Mouse (Mus musculus) E14TG2a.4 (cell line): ENCODE data around the gene Vax2.
A peak's percentile ranks its signal among the peaks of the same experiment; 100 is the strongest.

ENCODE experiments used
- H3K27me3 ChIP-seq: 2 replicates; pipeline ENCODE4 v1.6.1; 2014; ENCODE audit warnings: low read length, control low read depth; ENCODE audit not compliant: insufficient read depth
- H3K36me3 ChIP-seq: 2 replicates; pipeline ENCODE4 v1.6.1; 2014; ENCODE audit warnings: low read length, control low read depth; ENCODE audit not compliant: insufficient read depth
- H3K4me1 ChIP-seq: replicated peaks from 2 replicates; pipeline ENCODE4 v1.6.1; 2014; ENCODE audit warnings: low read depth, low read length, control low read depth
- H3K4me3 ChIP-seq: replicated peaks from 2 replicates; pipeline ENCODE4 v1.5.1; 2014; ENCODE audit warnings: mild to moderate bottlenecking, low read length
- H3K9me3 ChIP-seq: 2 replicates; pipeline ENCODE4 v1.6.1; 2014; ENCODE audit warnings: low read length, control low read depth
- CTCF ChIP-seq: conservative IDR thresholded peaks from 2 replicates; pipeline ENCODE4 v1.5.1; 2014; ENCODE audit warnings: low read length
- NANOG ChIP-seq: IDR thresholded peaks from 2 replicates; pipeline ENCODE4 v1.6.1; 2014; ENCODE audit warnings: borderline replicate concordance, low read length, mixed read lengths
- POU5F1 ChIP-seq: IDR thresholded peaks from 2 replicates; pipeline ENCODE4 v1.6.1; 2014; ENCODE audit warnings: low read length, borderline replicate concordance

The Vax2 gene

DNA sequence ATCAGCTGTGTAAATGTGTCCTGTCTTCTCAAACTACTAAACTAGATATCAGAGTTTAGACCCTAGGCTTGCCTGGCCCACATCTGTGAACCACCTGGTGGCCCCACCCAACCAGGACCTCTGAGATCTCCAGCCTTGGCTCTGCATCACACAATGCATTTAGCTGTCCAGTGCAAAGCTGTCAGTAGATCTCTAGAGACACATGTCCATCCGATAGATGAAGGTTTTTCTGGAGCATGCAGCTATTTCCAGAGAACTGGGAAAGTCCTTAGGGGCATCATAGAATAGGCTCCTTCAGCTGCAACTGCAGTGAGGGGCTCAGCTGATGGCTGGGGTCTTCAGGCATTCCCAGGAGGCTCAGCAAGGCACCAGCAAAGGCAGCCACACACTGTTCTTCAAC, 6.8 kb upstream of the Vax2 start:
- H3K4me1 ChIP-seq, result peaks cover 43% of the 10 kb centered on the region
- no peak for TF ChIP-seq CTCF
- TF ChIP-seq NANOG, result no peak
- TF ChIP-seq POU5F1, result no peak
- H3K9me3 ChIP-seq, result no peaks in the 10 kb centered on the region
- peaks cover 93% of the 10 kb centered on the region for H3K27me3 ChIP-seq
- no peaks in the 10 kb centered on the region for H3K36me3 ChIP-seq
- H3K4me3 ChIP-seq, result no peak overlapping the region

DNA sequence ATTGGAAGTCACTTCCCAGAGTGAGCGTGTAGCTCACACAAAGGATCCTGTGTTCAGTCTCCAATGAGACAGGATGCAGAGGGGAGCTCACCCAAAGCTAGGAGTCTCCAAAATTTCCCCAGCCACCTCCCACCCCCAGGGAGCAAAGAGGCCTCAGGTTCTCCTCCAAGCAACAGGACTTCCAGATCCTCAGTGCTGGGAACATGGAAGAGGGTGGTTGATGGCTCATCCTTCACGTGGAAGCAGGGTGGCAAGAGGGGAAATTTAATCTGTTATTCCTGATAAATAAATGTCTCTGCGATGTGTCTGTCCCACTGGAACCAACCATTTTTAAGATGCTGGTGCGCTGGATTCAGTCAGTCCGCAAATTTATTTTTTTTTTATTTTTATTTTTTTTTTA, 6.4 kb upstream of the Vax2 start:
- Histone ChIP-seq H3K36me3 (no peaks in the 10 kb centered on the region), H3K9me3 (no peaks in the 10 kb centered on the region), H3K4me1 (peaks cover 43% of the 10 kb centered on the region), H3K4me3 (no peak overlapping the region), H3K27me3 (peaks cover 93% of the 10 kb centered on the region)
- no peak for TF ChIP-seq NANOG
- no peak for TF ChIP-seq CTCF
- TF ChIP-seq POU5F1, result no peak

DNA sequence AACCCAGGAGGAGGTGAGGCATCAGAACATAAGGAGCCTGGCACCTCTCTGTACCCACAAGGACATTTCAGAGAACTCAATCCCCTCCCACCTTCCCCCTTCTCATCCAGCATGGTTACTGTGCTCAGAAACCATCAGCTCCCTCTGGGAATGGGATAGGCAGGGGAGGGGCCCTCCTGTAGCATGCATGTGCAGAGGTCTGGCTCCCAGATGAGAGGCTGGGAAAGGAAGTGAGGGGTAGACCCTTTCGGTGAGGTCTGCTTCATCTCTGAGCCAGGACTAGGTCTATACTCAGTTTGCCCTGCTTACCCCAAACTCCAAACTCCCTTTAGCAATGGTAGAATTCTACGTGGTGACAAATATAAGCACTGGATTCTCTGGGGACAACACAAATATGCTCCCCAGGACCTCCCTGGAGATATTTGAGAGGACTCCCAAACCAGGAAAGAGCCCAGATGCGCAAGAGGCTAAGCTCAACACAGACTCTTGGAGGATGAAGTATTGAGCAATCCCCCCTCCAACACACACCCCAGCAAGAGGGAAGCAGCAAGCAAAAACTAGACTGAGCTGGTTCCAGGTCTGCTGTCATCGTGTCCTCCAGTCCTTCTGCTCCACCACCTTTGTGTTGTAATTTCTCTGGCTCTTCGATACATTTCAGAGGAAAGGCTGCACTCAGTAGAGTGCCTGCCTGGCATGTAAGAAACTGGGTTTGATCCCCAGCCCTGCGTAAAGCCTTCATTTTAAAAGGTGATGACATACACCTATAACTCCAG, 3.1 kb upstream of the Vax2 start:
- Histone ChIP-seq H3K4me3 (no peak overlapping the region), H3K4me1 (peaks cover 46% of the 10 kb centered on the region), H3K9me3 (no peaks in the 10 kb centered on the region), H3K36me3 (no peaks in the 10 kb centered on the region), H3K27me3 (peaks cover 97% of the 10 kb centered on the region)
- no peak for TF ChIP-seq POU5F1
- no peak for TF ChIP-seq NANOG
- no peak for TF ChIP-seq CTCF

DNA sequence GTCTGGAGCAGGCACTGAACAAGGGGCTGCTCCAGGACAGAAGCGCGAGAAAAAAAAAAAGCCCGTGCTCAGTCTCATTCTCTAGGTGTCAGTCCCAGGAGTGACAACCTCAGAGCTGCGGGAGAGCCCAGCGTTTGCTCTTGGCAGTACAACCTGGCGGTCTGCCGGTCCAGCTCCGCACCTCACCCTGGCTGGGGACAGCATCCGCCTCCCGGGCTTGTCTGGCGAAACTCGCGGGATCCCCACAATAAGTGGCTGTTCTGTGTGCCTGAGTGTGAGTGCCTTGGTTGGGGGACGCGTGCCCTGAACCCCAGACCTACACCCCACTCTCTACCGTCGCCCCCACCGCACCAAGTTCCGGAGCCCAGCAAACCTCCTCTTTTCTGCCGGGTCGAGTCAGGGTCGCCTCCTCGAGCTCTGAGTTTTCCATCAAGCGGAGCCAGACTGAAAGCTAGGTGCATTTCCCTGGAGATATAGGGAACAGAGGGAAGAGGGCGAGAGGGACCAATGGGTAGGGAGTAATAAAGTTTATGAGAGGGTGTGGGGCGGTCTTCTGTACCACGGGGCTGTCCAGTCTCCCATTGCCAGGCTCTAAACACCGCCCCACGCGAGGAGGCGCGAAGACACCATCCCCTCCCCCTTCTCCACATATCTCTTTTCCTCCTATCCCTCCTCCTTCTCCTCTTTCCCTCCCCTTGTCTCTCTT, 550 bp upstream of the Vax2 start:
- Histone ChIP-seq H3K4me3 (peak overlapping the region; percentile 72), H3K27me3 (peaks cover 98% of the 10 kb centered on the region), H3K36me3 (no peaks in the 10 kb centered on the region), H3K9me3 (no peaks in the 10 kb centered on the region), H3K4me1 (peaks cover 62% of the 10 kb centered on the region)
- TF ChIP-seq NANOG (no peak), CTCF (no peak), POU5F1 (no peak)

DNA sequence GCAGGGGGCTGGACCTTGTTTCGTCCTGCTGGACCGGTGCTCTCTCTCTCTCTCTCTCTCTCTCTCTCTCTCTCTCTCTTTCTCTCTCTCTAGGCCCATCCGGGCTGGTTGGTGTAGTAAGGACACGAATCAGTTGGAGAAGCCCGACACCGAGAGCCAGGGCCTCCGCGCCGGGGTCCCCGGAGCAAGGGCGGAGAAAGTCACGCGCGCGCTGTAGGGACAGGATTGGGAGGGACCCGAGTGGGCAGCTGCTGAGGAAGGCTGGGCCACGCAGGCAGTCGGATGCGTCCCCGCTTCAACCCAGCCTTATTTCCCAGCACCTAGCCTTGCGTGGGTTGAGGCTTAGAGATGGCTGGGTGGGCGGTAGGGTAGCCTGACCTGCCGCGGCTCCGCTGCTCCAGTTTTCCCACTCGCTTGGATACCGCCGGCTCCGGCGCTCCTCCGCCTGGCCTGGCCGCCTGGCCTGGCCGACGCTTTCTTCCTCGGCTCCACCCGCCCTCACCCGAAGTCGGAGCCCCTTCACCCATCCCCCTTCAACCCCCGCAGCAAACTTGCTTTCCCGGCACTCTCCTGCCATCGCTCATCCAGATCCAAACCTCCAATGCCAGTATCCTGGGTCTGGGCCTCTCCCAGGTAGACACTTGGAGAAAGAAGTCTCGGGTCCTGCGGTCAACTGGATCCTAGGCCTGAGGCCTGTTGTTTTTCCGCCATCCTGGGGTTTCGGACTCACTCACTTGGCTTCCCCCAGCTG, 836 bp downstream of the Vax2 start:
- H3K36me3 ChIP-seq, result no peaks in the 10 kb centered on the region
- peak overlapping the region; percentile 80 for H3K4me3 ChIP-seq
- peaks cover 71% of the 10 kb centered on the region for H3K4me1 ChIP-seq
- peaks cover 96% of the 10 kb centered on the region for H3K27me3 ChIP-seq
- TF ChIP-seq CTCF, result no peak
- TF ChIP-seq NANOG, result no peak
- TF ChIP-seq POU5F1, result no peak
- H3K9me3 ChIP-seq, result no peaks in the 10 kb centered on the region

DNA sequence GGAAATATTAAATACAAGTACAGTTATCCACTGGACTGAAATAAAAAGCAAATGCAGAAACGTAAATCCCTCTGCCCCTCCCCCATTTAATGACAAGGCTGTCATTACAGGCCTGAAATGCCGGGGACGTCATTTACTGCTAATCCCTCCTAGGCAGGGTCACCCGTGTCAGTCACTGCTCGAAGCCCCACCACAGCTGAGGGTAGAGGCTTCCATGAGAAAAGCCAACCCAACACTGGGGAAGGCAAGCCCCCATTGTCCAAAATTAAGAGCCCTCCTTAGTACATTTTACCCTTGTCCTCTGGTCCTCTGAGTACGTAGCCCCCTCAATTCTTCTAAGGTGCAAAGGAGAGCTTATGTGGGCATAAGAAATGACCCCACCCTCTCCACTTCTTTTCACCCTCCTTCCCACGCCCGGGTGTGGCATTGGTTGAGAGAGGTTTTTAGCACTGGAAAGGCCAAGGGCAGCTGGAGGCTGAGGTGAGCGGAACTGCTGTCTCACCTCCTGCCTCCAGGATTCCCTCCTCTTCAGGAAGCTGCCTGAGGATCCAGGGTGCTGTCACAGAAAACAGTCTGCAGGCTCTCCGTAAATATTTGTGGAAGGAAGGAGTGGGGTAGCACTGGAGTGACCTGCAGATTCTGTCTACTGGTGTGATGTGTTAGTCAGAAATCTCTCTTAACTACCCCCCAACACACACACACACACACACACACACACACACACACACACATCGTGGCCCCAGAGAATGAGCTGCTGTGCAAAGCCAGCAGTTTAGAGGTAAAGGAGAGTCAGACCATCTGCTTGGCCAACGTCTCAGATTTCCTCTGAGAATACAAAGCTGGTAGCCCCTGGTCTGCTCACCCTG, 2.4 kb downstream of the Vax2 start:
- H3K36me3 ChIP-seq, result no peaks in the 10 kb centered on the region
- H3K4me1 ChIP-seq, result peaks cover 67% of the 10 kb centered on the region
- TF ChIP-seq POU5F1 (no peak), NANOG (no peak), CTCF (no peak)
- peaks cover 91% of the 10 kb centered on the region for H3K27me3 ChIP-seq
- H3K4me3 ChIP-seq, result no peak overlapping the region
- no peaks in the 10 kb centered on the region for H3K9me3 ChIP-seq

DNA sequence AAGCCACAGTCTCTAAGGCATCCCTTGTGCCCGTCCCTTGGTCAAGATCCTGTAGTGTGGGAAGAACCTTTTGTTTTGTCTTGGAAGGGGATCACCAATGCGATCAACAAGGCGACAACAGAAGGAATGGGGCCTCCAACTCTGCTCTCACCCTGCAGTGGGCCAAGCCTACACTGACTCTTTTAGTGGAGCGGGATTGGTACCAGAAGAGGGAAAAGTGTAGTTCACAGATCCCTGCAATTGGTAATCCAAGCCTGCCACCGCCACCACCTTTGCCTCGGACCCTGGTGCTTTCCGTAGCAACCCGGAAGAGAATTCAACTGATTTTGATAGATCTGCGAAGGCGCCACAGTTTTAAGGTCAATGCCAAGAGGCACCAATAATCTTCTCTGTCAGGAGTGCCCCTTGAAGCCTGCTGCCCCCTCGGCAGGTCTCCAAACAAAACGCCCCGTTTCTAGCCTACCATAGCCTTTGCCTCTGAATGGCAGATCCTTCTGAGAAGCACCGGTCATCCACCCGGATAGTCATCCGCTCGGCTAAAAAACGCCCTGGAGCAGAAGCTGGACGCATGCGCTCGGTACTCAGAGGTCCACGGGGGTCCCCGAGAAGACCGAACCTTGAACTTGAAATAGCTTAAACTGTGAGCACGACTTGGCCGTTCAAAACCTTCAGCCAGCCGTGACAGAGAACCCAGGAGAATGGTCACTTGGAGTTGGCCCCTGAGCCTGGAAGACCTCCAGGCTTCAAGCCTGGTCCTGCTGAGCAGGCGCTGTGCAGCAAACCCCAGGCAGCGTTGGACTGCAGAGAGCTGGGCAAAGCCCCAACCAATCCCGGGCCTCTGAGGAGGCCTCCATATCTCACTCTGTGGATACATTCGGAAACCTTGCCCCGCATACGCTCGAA, 3.4 kb downstream of the Vax2 start:
- no peak for TF ChIP-seq POU5F1
- TF ChIP-seq NANOG, result no peak
- no peak for TF ChIP-seq CTCF
- H3K4me3 ChIP-seq, result peak overlapping the region; percentile 37; the same call in 1 of the 2 replicates
- H3K9me3 ChIP-seq, result no peaks in the 10 kb centered on the region
- peaks cover 82% of the 10 kb centered on the region for H3K27me3 ChIP-seq
- peaks cover 64% of the 10 kb centered on the region for H3K4me1 ChIP-seq
- no peaks in the 10 kb centered on the region for H3K36me3 ChIP-seq
